Mouse (Mus musculus): ENCODE measurements around the gene Rpl9-ps1.

Gene Rpl9-ps1

DNA sequence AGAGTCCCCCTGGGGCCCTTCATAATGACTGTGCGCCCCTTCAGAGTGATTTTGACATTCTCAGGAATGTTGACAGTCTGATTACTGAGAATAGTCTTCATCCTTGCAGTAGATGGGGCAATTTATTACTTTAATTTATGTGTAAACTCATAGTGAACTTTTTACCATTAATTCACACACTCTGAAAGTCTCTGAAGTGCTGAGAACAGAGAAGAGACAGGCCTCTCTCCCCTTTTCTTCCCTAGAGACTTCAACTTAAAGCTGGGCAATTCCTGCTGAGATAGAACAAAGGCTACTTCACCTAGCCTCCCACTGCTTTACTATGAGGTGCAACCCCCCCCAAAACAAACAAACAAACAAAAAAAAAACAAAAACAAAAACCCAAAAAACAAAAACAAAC lies at the start of gene Rpl9-ps1:
TSS of gene Rpl9-ps1 (minus strand) at position 101 of the 400 bp plus-strand sequence.
- ATAC-seq (ENCODE audit: insufficient number of reproducible peaks, low FRiP score, low TSS enrichment), result no peak

- no peak for ATAC-seq (ENCODE audit: insufficient number of reproducible peaks, low FRiP score, low TSS enrichment)
Observed at GRCm38 (mm10) chr11:83692008-83692407, 46.6 kb upstream of the Rpl9-ps1 start.

DNA sequence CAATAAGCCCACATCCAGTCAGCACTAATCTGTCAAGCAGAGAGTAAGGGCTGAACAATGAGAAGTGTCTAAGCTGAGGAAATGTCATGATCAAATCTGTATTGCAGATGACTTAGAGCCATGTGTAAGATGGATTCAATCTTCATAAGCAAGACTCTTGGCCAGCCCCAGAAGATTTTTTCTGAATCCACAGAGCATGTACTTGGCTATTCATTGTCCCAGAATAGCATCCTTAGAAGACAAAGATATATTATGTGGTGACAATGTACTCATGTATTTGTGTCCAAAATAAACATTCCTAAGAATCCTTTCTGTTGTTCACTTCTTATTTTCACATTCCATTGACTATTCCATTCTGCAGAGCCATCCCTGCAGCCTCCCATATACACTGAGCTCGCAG lies 44.5 kb upstream of the Rpl9-ps1 start:
- no peak for ATAC-seq (ENCODE audit: insufficient number of reproducible peaks, low FRiP score, low TSS enrichment)

- ATAC-seq (ENCODE audit: insufficient number of reproducible peaks, low FRiP score, low TSS enrichment), result no peak
Observed at GRCm38 (mm10) chr11:83675665-83676064, 30.2 kb upstream of the Rpl9-ps1 start.

DNA sequence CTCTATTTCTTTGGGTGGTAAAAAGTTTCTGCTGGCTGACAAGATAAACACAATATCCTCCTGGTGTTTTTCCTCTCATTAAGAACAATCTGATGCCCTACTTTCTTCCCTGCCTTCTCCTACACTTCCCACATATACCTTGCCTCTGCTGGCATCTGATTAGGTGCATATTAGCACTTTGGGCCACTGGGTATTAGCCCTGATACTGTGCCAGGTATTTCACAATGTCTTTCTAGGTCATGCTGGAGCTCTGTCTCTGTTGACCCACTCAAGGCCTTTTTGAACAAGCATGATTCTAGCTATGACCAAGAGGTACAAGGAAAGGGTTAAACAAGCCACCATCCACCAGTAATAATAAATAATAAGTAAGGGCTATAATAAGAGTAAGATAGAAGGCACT lies 26.3 kb upstream of the Rpl9-ps1 start:
- no peak for ATAC-seq (ENCODE audit: insufficient number of reproducible peaks, low FRiP score, low TSS enrichment)

- no peak for ATAC-seq (ENCODE audit: insufficient number of reproducible peaks, low FRiP score, low TSS enrichment)
Observed at GRCm38 (mm10) chr11:83663532-83663931, 18.1 kb upstream of the Rpl9-ps1 start.

DNA sequence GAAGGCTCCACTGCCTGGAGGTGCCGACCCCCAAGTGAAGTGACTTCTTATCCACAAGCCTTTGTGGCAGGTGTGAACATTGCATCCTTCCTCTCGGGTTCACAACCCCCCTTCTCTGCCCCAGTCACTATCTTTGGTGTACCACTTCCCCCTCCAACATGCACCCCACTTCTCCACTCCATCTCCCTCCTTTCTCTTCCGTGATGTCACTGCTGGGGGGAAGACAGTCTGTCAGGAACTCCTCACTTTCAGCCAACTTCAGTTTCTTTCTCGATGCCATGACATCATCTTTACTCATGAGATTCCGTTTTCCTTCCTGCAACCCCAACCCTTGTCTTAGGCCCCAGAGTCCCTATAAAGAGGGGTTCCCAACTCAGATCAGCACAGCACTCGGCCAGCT lies 16.8 kb upstream of the Rpl9-ps1 start, which contains the start of gene Ccl4:
TSS of gene Ccl4 (plus strand) at position 381 of the 400 bp plus-strand sequence.
- ATAC-seq (ENCODE audit: insufficient number of reproducible peaks, low FRiP score, low TSS enrichment), result no peak

DNA sequence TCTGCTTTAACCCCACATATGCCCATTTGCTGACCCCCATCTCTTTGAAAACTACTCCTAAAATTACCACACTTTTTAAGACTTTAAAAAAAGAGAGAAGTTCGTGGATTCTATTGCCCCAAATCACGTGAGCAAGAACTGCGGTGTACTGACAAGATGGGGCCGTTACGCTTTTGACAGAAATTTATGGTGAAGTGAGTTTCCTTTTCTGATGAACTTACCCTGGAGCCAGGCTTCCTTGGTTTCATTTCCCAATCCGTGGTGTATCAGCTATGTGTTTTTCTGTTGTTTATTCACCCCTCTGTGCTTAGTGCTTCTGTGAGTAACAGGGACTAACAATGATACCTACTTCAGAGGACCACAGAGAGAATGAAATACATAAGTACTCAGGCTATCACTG lies 13.4 kb upstream of the Rpl9-ps1 start:
- no peak for ATAC-seq (ENCODE audit: insufficient number of reproducible peaks, low FRiP score, low TSS enrichment)

GRCm38 (mm10) chr11:83657508-83657907 lies 12.1 kb upstream of the Rpl9-ps1 start:
- ATAC-seq (ENCODE audit: insufficient number of reproducible peaks, low FRiP score, low TSS enrichment), result no peak

DNA sequence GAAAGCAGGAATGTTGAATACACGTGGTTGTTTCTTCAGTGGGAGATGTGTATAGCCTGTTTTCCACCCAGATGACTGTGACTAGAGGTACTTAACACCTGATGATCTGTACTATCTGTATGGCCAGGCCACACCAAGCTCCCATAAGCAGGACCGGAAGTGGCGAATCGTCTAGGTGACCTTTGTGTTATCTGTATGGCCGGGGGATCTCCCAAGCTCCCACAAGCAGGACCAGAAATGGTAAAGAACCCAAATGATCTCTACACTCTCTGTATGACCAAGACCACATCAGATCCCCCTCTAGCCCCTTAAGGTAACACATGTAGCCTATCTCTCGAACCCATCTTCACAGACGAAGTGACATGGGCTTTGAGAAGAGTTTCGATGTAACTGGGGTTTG lies 9.2 kb upstream of the Rpl9-ps1 start:
- no peak for ATAC-seq (ENCODE audit: insufficient number of reproducible peaks, low FRiP score, low TSS enrichment)

DNA sequence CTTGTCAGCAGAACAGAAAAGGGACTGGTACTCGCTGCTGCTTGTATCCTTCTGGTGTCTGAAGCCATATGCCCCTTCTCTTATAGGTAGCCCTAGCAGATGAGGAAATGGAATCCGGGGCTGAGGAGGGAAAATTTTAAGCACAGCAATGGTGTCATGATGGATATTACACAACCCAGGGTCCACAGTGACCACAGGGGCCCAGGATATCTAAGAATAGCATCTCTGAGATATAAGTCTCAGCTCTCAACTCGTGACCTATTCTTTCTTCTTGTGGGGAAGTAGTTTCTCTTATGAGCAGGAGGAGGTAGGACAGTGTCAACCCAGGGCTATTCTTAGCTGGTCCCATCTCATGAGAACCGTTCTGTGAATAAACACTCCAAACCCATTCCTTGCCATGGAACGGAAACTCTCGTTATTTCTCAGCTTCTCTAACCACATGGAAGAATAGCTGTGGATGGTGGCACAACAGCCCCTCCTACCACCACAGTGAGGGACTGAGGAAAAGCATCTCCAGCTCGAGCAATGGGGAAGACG lies 4.0 kb upstream of the Rpl9-ps1 start, which contains the start of gene Ccl3:
TSS of gene Ccl3 (minus strand) at position 51 of the 537 bp plus-strand sequence.
- ATAC-seq (ENCODE audit: insufficient number of reproducible peaks, low FRiP score, low TSS enrichment), result no peak

GRCm38 (mm10) chr11:83646356-83647149 lies 1.1 kb upstream of the Rpl9-ps1 start:
- ATAC-seq (ENCODE audit: insufficient number of reproducible peaks, low FRiP score, low TSS enrichment), result no peak

GRCm38 (mm10) chr11:83641216-83641615 lies 4.2 kb downstream of the Rpl9-ps1 start:
- ATAC-seq (ENCODE audit: insufficient number of reproducible peaks, low FRiP score, low TSS enrichment), result no peak

- no peak for ATAC-seq (ENCODE audit: insufficient number of reproducible peaks, low FRiP score, low TSS enrichment)
Observed at GRCm38 (mm10) chr11:83640141-83640540, 5.3 kb downstream of the Rpl9-ps1 start.

DNA sequence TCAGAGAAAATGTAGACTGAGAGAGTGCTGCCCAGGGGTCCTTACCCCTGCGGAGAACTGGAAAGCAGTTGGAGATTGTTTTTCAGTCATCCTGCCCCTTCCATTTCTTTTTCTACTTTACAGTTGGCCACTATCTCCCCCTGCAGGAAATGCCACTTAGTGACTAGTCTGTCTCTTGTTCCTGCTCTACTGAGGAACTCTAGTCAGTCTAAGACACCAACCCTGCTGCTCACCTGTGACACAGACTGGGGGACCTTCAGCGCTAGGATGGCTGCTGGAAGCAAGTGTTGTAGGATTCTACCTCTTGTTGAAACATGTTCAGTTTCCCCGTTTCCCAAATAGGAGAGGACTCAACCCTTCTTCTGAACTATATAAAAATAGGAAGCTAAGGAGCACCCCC lies 5.9 kb downstream of the Rpl9-ps1 start:
- no peak for ATAC-seq (ENCODE audit: insufficient number of reproducible peaks, low FRiP score, low TSS enrichment)

GRCm38 (mm10) chr11:83638934-83639333 lies 6.5 kb downstream of the Rpl9-ps1 start:
- ATAC-seq (ENCODE audit: insufficient number of reproducible peaks, low FRiP score, low TSS enrichment), result no peak

DNA sequence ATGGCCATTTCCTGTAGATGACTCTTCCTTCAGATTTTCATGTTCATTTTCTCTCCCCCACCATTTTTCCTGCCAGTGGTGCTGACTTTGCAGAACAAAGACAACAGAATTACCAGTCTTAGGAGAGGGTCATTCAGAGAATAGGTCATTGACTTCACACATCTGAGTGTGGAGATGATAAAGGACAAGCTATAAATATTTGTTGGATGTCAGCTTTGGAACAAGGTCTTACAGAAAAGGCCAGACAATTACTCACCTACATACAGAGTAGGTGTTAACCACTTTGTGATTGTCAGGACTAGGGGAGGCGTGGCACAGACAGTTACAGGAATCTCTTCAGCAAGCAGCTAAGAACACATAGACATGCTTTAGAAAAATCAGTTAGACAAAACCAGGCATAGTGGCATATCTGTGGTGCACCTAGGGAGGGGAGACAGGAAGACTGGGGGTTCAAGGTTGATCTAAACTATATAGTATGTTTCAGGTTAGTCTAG lies 8.6 kb downstream of the Rpl9-ps1 start:
- no peak for ATAC-seq (ENCODE audit: insufficient number of reproducible peaks, low FRiP score, low TSS enrichment)

DNA sequence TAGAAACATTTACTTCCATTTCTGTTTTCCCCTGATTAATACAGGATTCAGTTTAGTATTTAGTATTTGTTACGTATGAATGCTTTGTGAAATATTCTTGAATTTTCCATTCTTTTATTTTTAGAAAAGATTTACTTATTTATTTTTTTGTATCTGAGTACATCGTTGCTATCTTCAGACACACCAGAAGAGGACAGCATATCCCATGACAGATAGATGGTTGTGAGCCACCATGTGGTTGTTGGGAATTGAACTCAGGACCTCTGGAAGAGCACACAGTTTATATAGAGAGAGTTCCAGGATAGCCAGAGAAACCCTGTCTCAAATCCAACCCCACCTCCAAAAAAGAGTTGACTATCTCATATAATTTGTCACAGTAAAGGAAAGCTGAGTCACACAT lies 10.5 kb downstream of the Rpl9-ps1 start:
- no peak for ATAC-seq (ENCODE audit: insufficient number of reproducible peaks, low FRiP score, low TSS enrichment)

DNA sequence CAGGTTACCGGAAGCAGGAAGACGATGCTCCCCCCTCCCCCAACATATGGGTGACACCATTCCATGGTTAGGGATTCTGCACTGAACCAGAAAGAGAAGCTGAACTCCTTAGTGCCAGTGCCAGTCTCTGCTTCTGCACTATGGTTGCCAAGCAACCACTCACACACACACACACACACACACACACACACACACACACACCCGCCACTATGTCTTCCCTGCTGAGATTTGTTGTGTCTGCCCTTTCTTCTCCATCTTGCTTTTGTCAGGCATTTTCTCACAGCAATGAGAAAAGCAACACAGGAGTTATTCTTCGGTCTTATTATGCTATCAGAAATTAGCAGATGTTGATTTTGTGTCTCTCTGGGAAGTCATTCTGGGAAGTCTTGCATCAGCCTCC lies 11.0 kb downstream of the Rpl9-ps1 start:
- no peak for ATAC-seq (ENCODE audit: insufficient number of reproducible peaks, low FRiP score, low TSS enrichment)

GRCm38 (mm10) chr11:83632744-83633143 lies 12.7 kb downstream of the Rpl9-ps1 start:
- ATAC-seq (ENCODE audit: insufficient number of reproducible peaks, low FRiP score, low TSS enrichment), result no peak

- no peak for ATAC-seq (ENCODE audit: insufficient number of reproducible peaks, low FRiP score, low TSS enrichment)
Observed at GRCm38 (mm10) chr11:83631065-83631464, 14.4 kb downstream of the Rpl9-ps1 start.

- ATAC-seq (ENCODE audit: insufficient number of reproducible peaks, low FRiP score, low TSS enrichment), result no peak
Observed at GRCm38 (mm10) chr11:83630630-83631029, 14.8 kb downstream of the Rpl9-ps1 start.

Data from cerebellum, adult (tissue).